11 mouse cellular contexts compared by ENCODE assay signal in the genomic region with DNA sequence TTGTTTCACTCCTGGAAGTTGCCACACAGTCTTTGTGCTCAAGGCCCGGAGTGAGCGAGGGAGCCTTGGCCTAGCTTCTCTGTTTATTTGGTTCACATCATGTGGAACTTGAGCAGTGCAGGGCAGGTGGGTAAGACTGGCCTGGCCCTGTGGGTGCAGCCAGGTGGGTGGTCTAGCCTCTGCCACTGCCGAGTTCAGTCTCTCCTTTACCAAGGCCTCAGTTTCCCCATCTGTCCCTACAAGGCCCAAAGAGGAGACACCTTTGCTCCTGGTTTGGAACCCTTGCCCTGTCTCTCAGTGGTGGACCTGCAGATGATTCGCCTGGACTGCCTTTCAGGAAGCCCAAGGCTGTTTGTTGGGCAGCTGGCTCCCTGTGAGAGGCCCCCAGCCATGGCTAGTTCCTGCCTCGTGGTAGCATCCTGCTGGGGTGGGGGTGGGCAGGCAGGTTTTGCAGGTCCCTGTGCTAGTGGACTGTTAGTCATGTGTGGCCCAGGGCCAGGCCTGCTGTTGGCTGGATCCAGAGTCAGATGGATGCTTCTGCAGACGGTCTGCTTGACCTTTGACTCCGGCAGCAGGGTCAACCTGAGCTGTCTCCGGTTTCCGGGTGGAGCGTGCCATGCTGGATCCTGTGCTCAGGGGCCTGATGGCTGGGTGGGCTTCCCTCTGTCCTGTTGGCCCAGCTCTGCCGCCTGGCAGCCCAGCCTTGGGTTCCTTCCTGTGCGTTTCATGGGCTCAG. TPM values are rescaled to one million over a fixed set of nuclear protein-coding genes. Genes with fewer than 3 reads are reported as not detected.
DNase-seq lines count a peak whose midpoint lies in the region; ATAC-seq lines count a peak whose summit lies in the region.
"Had no signal": no experiment of that assay in that cellular context is flagged by ENCODE, and none has a peak within 500 bp of the region (broad histone marks: within the 10 kb centered on the region; RNA-seq: fewer than 3 reads in every experiment).

No protein-coding gene starts in this region.

- no peak for ATAC-seq in forebrain, embryonic 13.5 days

- peaks cover 99% of the 10 kb centered on the region for H3K4me1 ChIP-seq in forebrain, embryonic 13.5 days

- 0 out of 2 replicates have a peak overlapping the region, but pooled peaks have one; percentile 27 for H3K27ac ChIP-seq in forebrain, embryonic 13.5 days

- peaks cover 28% of the 10 kb centered on the region for H3K36me3 ChIP-seq in forebrain, embryonic 13.5 days (ENCODE audit: poor library complexity, severe bottlenecking)

- H3K9ac ChIP-seq in forebrain, embryonic 13.5 days, result peak overlapping the region; percentile 36

- no peaks in the 10 kb centered on the region for H3K9me3 ChIP-seq in forebrain, embryonic 13.5 days (replicated peaks)

- DNase-seq in gastrocnemius, postnatal 25 days, result peak; percentile 28
- DNase-seq in gastrocnemius, adult 18-20 months (ENCODE audit: low spot score), result no peak
- DNase-seq in kidney, postnatal 10 days, result peak; percentile 87
- peak; percentile 57 for DNase-seq in mesoderm, embryonic 11.5 days (ENCODE audit: low read depth, low spot score)
- no peak for DNase-seq in left cerebral cortex, adult 18-20 months (ENCODE audit: low spot score in 2 of 2)
- no peak for DNase-seq in gastrocnemius, postnatal 4 days (ENCODE audit: low spot score in 2 of 2)
- DNase-seq in right cerebral cortex, postnatal 10 days (ENCODE audit: low spot score in 2 of 2), result no peak

- H3K4me2 ChIP-seq in forebrain, embryonic 13.5 days, result peak overlapping the region; percentile 95

- H3K27me3 ChIP-seq in forebrain, embryonic 13.5 days, result no peaks in the 10 kb centered on the region

- 49% methylated on average over 12 of the region's 12 CpGs for WGBS in forebrain, embryonic 13.5 days

- no peak overlapping the region for H3K4me3 ChIP-seq in forebrain, embryonic 13.5 days

RNA-seq across cellular contexts. Expression of gene Kif26a, which starts 5.4 kb away (rescaled TPM):
- total RNA-seq in gastrocnemius, postnatal 25 days (2021), result 1 to 10 TPM; 5.3 to 5.5 TPM
- total RNA-seq in gastrocnemius, adult 18-20 months (2021), result 1 to 10 TPM; 2.7 to 4.5 TPM
- polyA plus RNA-seq in forebrain, embryonic 13.5 days (2015; fragmentation: Nextera tagmentation; extraction: Ambion mirVana), result 10.9 and 14.4 TPM in 2 replicates
- 1 to 10 TPM; 4.2 to 4.5 TPM for total RNA-seq in left cerebral cortex, adult 18-20 months (2021)
- total RNA-seq in gastrocnemius, postnatal 4 days (2021), result 10 to 100 TPM; 14.5 to 15.8 TPM
- total RNA-seq: common myeloid progenitor, adult 5-6 weeks; neutrophil, adult 5-6 weeks had no signal
- polyA plus RNA-seq: C2C12 had no signal

RNA-seq across cellular contexts. Expression of gene Aspg, which starts 44.9 kb away (rescaled TPM):
- not detected for total RNA-seq in gastrocnemius, postnatal 25 days (2021)
- not detected for total RNA-seq in gastrocnemius, adult 18-20 months (2021)
- polyA plus RNA-seq in forebrain, embryonic 13.5 days (2015; fragmentation: Nextera tagmentation; extraction: Ambion mirVana), result 0.08 and 0.15 TPM in 2 replicates
- 1 to 10 TPM; 4.9 to 7.1 TPM for total RNA-seq in left cerebral cortex, adult 18-20 months (2021)
- under 1 TPM; 0.32 to 0.62 TPM for total RNA-seq in gastrocnemius, postnatal 4 days (2021)
- total RNA-seq: common myeloid progenitor, adult 5-6 weeks; neutrophil, adult 5-6 weeks had no signal

Comparison
In these comparisons a context has a peak if more than half of its experiments do, and no peak if none do; other contexts are left out.
1. DNase-seq: peak in gastrocnemius, postnatal 25 days (single experiment), kidney, postnatal 10 days (single experiment) and mesoderm, embryonic 11.5 days (single experiment); none in gastrocnemius, adult 18-20 months (single experiment), left cerebral cortex, adult 18-20 months (0 of 2), gastrocnemius, postnatal 4 days (0 of 2) and right cerebral cortex, postnatal 10 days (0 of 2).